Mouse (Mus musculus) brain, embryonic 14.5 days (tissue): ENCODE data around the gene Chst12. TPM values are rescaled to one million over a fixed set of nuclear protein-coding genes. Genes with fewer than 3 reads are reported as not detected.

ENCODE experiments used
- DNase-seq: peaks from one replicate; pipeline ENCODE4 v3.0.0-alpha.2; 2011; ENCODE audit warnings: low read depth
- CTCF ChIP-seq: fragments of 200-500 bp; IDR thresholded peaks from 2 replicates; pipeline ENCODE4 v1.5.1; 2012; ENCODE audit warnings: inconsistent platforms, mild to moderate bottlenecking, moderate library complexity, borderline replicate concordance; ENCODE audit not compliant: insufficient read depth, insufficient read length; ENCODE audit errors: extremely low read depth
- POLR2A ChIP-seq: fragments of 200-500 bp; IDR thresholded peaks from 2 replicates; pipeline ENCODE4 v1.6.1; 2012; ENCODE audit warnings: mild to moderate bottlenecking, inconsistent platforms, borderline replicate concordance; ENCODE audit not compliant: poor library complexity, insufficient read depth, insufficient read length, severe bottlenecking; ENCODE audit errors: extremely low read depth
- polyA plus RNA-seq: library from polyadenylated mRNA; depleted of rRNA; stranded (reverse); fragments of >200 nt; gene quantifications from 2 replicates; pipeline ENCODE4 v1.2.3, GENCODE M21; 2012

The Chst12 gene
- polyA plus RNA-seq, 1 experiment = 15.7 TPM

GRCm38 (mm10) chr5:140507466-140508208 is 2.3 kb downstream of the Chst12 start:
- no peak for TF ChIP-seq POLR2A
- TF ChIP-seq CTCF = no peak
- DNase-seq = no peak

- TF ChIP-seq CTCF = no peak
- TF ChIP-seq POLR2A = no peak
- no peak for DNase-seq
These were observed 3.3 kb downstream of the Chst12 start for GRCm38 (mm10) chr5:140508686-140509085.

- no peak for DNase-seq
- no peak for TF ChIP-seq POLR2A
- no peak for TF ChIP-seq CTCF
These were observed 3.9 kb downstream of the Chst12 start for GRCm38 (mm10) chr5:140509204-140509603.

- no peak for TF ChIP-seq CTCF
- no peak for TF ChIP-seq POLR2A
- DNase-seq = peak; percentile 75
These were observed 5.0 kb downstream of the Chst12 start for GRCm38 (mm10) chr5:140510012-140511000.

- TF ChIP-seq POLR2A = no peak
- TF ChIP-seq CTCF = no peak
- no peak for DNase-seq
These were observed 8.6 kb downstream of the Chst12 start for GRCm38 (mm10) chr5:140513921-140514320.

GRCm38 (mm10) chr5:140514799-140515486 is 9.6 kb downstream of the Chst12 start:
- no peak for DNase-seq
- no peak for TF ChIP-seq CTCF
- no peak for TF ChIP-seq POLR2A

GRCm38 (mm10) chr5:140517159-140517920 is 12.0 kb downstream of the Chst12 start:
- TF ChIP-seq POLR2A (no peak), CTCF (no peak)
- DNase-seq = no peak

GRCm38 (mm10) chr5:140517921-140518230 is 12.5 kb downstream of the Chst12 start:
- no peak for TF ChIP-seq CTCF
- TF ChIP-seq POLR2A = no peak
- no peak for DNase-seq

GRCm38 (mm10) chr5:140521196-140521595 is 15.8 kb downstream of the Chst12 start:
- TF ChIP-seq POLR2A (no peak), CTCF (no peak)

GRCm38 (mm10) chr5:140526754-140527153 is 21.4 kb downstream of the Chst12 start:
- DNase-seq = no peak
- TF ChIP-seq CTCF (no peak), POLR2A (no peak)

More at GRCm38 (mm10) chr5:140521196-140521595, 15.8 kb downstream of the Chst12 start:
- DNase-seq = no peak

- DNase-seq = no peak
- TF ChIP-seq POLR2A (no peak), CTCF (no peak)
These were observed 32.8 kb downstream of the Chst12 start for GRCm38 (mm10) chr5:140538111-140538683.

- DNase-seq = peak; percentile 82
- TF ChIP-seq POLR2A (no peak), CTCF (peak; percentile 94)
These were observed 34.8 kb downstream of the Chst12 start for GRCm38 (mm10) chr5:140540106-140540505.
